Mouse (Mus musculus) hindbrain, embryonic 15.5 days (tissue): ENCODE results near the gene Ap3b2. TPM values are rescaled to one million over a fixed set of nuclear protein-coding genes. Genes with fewer than 3 reads are reported as not detected.
A peak's percentile ranks its signal among the peaks of the same experiment; 100 is the strongest.

Experiments used
- ATAC-seq: fragments of 200-750 bp; cut with Nextera tagmentation; 2 replicates; pipeline ENCODE4 v1.8.0; 2017; ENCODE audit warnings: low read depth, moderate number of reproducible peaks, moderate TSS enrichment; ENCODE audit not compliant: low FRiP score
- H3K27ac ChIP-seq: fragments of 300-500 bp; sonication (generic); replicated peaks from 2 replicates; pipeline ENCODE4 v1.5.1; 2015; ENCODE audit warnings: mild to moderate bottlenecking, inconsistent platforms
- H3K27me3 ChIP-seq: fragments of 300-500 bp; sonication (generic); 2 replicates; pipeline ENCODE4 v1.6.1; 2015; ENCODE audit warnings: control low read depth, inconsistent platforms
- H3K36me3 ChIP-seq: fragments of 300-500 bp; sonication (generic); 2 replicates; pipeline ENCODE4 v1.6.1; 2015; ENCODE audit warnings: control low read depth, inconsistent platforms
- H3K4me1 ChIP-seq: fragments of 300-500 bp; sonication (generic); replicated peaks from 2 replicates; pipeline ENCODE4 v1.6.1; 2015; ENCODE audit warnings: control low read depth, inconsistent platforms
- H3K4me2 ChIP-seq: fragments of 300-500 bp; sonication (generic); 2 replicates; pipeline ENCODE4 v1.6.1; 2015; ENCODE audit warnings: moderate library complexity, mild to moderate bottlenecking, inconsistent platforms
- H3K4me3 ChIP-seq: fragments of 300-500 bp; sonication (generic); 2 replicates; pipeline ENCODE4 v1.5.1; 2015; ENCODE audit warnings: mild to moderate bottlenecking, inconsistent platforms
- H3K9ac ChIP-seq: fragments of 300-500 bp; sonication (generic); 2 replicates; pipeline ENCODE4 v1.6.1; 2015; ENCODE audit warnings: inconsistent platforms
- H3K9me3 ChIP-seq: fragments of 300-500 bp; sonication (generic); 2 replicates; pipeline ENCODE4 v1.6.1; 2016; ENCODE audit warnings: control low read depth, inconsistent platforms
- WGBS: fragments of 180-500 bp; shearing (Covaris S2); methylation state at CpG from one replicate; pipeline ENCODE4 v1.1.7; 2015; 5-methylcytosine and 5-hydroxymethylcytosine counted together
- microRNA counts: library from miRNA; unstranded; fragments of <30 nt; microRNA quantifications from one replicate; lab custom pipeline; 2016
- polyA plus RNA-seq: library from polyadenylated mRNA; unstranded; fragments of >200 nt; fragmentation: Nextera tagmentation; extraction: Ambion mirVana; gene quantifications from 2 replicates; pipeline ENCODE4 v1.2.1, GENCODE M21; 2015

The Ap3b2 gene
- polyA plus RNA-seq, 1 experiment from 2014 or later = 147 TPM

- H3K4me3 ChIP-seq = no peak overlapping the region
- H3K9ac ChIP-seq = no peak overlapping the region
- peaks cover 64% of the 10 kb centered on the region for H3K36me3 ChIP-seq
- ATAC-seq = no peak
- no peaks in the 10 kb centered on the region for H3K9me3 ChIP-seq
- no peak overlapping the region for H3K27ac ChIP-seq
- H3K4me1 ChIP-seq = no peaks in the 10 kb centered on the region
- H3K4me2 ChIP-seq = no peak overlapping the region
- no peaks in the 10 kb centered on the region for H3K27me3 ChIP-seq
- 83% methylated on average over 9 of the region's 9 CpGs for WGBS
Observed at GRCm38 (mm10) chr7:81464906-81465450, 28.7 kb downstream of the Ap3b2 start.

GRCm38 (mm10) chr7:81464116-81464515 lies 29.6 kb downstream of the Ap3b2 start:
- H3K27ac ChIP-seq = no peak overlapping the region
- no peaks in the 10 kb centered on the region for H3K27me3 ChIP-seq
- H3K4me2 ChIP-seq = no peak overlapping the region
- no peaks in the 10 kb centered on the region for H3K4me1 ChIP-seq
- no peaks in the 10 kb centered on the region for H3K9me3 ChIP-seq
- peaks cover 59% of the 10 kb centered on the region for H3K36me3 ChIP-seq
- ATAC-seq = no peak
- 9% methylated on average over 4 of the region's 4 CpGs for WGBS
- H3K4me3 ChIP-seq = no peak overlapping the region
- no peak overlapping the region for H3K9ac ChIP-seq

- 88% methylated on average over 3 of the region's 3 CpGs for WGBS
Observed at GRCm38 (mm10) chr7:81462815-81463214, 30.9 kb downstream of the Ap3b2 start.

GRCm38 (mm10) chr7:81455155-81455651 lies 38.5 kb downstream of the Ap3b2 start, which contains the start of gene Cpeb1:
Gene Cpeb1 (minus strand): TSS chr7:81455465.
- peaks cover 49% of the 10 kb centered on the region for H3K27me3 ChIP-seq
- peak within 1 kb of the TSS; percentile 59 for H3K4me3 ChIP-seq
- H3K36me3 ChIP-seq = peaks cover 3% of the 10 kb centered on the region; the same call in 1 of the 2 replicates
- H3K9ac ChIP-seq = peak within 1 kb of the TSS; percentile 47
- H3K9me3 ChIP-seq = no peaks in the 10 kb centered on the region
- ATAC-seq = peak; percentile 76
- peaks cover 26% of the 10 kb centered on the region for H3K4me1 ChIP-seq
- WGBS = 1% methylated on average over 28 of the region's 28 CpGs
- no peak within 1 kb of the TSS for H3K27ac ChIP-seq
- H3K4me2 ChIP-seq = peak within 1 kb of the TSS; percentile 97

More at GRCm38 (mm10) chr7:81462815-81463214, 30.9 kb downstream of the Ap3b2 start:
- ATAC-seq = no peak; the same call in 1 of the 2 replicates
- Histone ChIP-seq H3K9ac (no peak overlapping the region), H3K27me3 (0 out of 2 replicates have a peak, but pooled peaks cover 3% of the 10 kb centered on the region), H3K4me1 (no peaks in the 10 kb centered on the region), H3K27ac (no peak overlapping the region), H3K36me3 (peaks cover 50% of the 10 kb centered on the region), H3K4me2 (no peak overlapping the region), H3K4me3 (no peak overlapping the region), H3K9me3 (no peaks in the 10 kb centered on the region)

GRCm38 (mm10) chr7:81454331-81455039 lies 39.2 kb downstream of the Ap3b2 start:
- H3K4me3 ChIP-seq = peak overlapping the region; percentile 59
- peak overlapping the region; percentile 97 for H3K4me2 ChIP-seq
- WGBS = 1% methylated on average over 87 of the region's 87 CpGs
- H3K36me3 ChIP-seq = no peaks in the 10 kb centered on the region
- ATAC-seq = peak; percentile 59
- no peaks in the 10 kb centered on the region for H3K9me3 ChIP-seq
- H3K4me1 ChIP-seq = peaks cover 26% of the 10 kb centered on the region
- no peak overlapping the region for H3K27ac ChIP-seq
- H3K9ac ChIP-seq = peak overlapping the region; percentile 47
- peaks cover 49% of the 10 kb centered on the region for H3K27me3 ChIP-seq

- Histone ChIP-seq H3K4me2 (peak overlapping the region; percentile 97), H3K4me1 (peaks cover 26% of the 10 kb centered on the region), H3K9me3 (no peaks in the 10 kb centered on the region), H3K4me3 (peak overlapping the region; percentile 59), H3K9ac (peak overlapping the region; percentile 47), H3K27me3 (peaks cover 49% of the 10 kb centered on the region), H3K36me3 (no peaks in the 10 kb centered on the region), H3K27ac (no peak overlapping the region)
- peak; percentile 61 for ATAC-seq
- WGBS = 4% methylated on average over 78 of the region's 84 CpGs
Observed at GRCm38 (mm10) chr7:81453443-81454274, 40.1 kb downstream of the Ap3b2 start.

GRCm38 (mm10) chr7:81452971-81453441 lies 40.7 kb downstream of the Ap3b2 start:
- peak overlapping the region; percentile 97 for H3K4me2 ChIP-seq
- WGBS = 3% methylated on average over 21 of the region's 21 CpGs
- H3K9ac ChIP-seq = no peak overlapping the region
- no peak overlapping the region for H3K27ac ChIP-seq
- ATAC-seq = peak; percentile 58; the same call in 1 of the 2 replicates
- peak overlapping the region; percentile 59 for H3K4me3 ChIP-seq
- H3K27me3 ChIP-seq = peaks cover 47% of the 10 kb centered on the region
- H3K4me1 ChIP-seq = peaks cover 26% of the 10 kb centered on the region
- no peaks in the 10 kb centered on the region for H3K9me3 ChIP-seq
- H3K36me3 ChIP-seq = no peaks in the 10 kb centered on the region

MicroRNA genes within 50 kb of the gene (microRNA counts, 519-probe panel; counts per million panel counts)
- not detected for microRNA mmu-miR-1839-3p (lab: Ali Mortazavi, UCI)
- 2,945 counts per million, percentile 57 among the panel's probes with 10 or more counts for microRNA mmu-miR-1839-5p (lab: Ali Mortazavi, UCI)

Other genes starting within 250 kb of the Ap3b2 start
- 710 and 778 TPM in 2 replicates for gene Rps17, start 148.7 kb downstream of the Ap3b2 start, polyA plus RNA-seq
- 5.7 and 6.2 TPM in 2 replicates for gene Cpeb1, start 38.5 kb downstream of the Ap3b2 start, polyA plus RNA-seq
- not detected in 2 replicates for gene BC048679, start 4.4 kb upstream of the Ap3b2 start, polyA plus RNA-seq
- 0.12 and 0.29 TPM in 2 replicates for gene Fsd2, start 73.0 kb upstream of the Ap3b2 start, polyA plus RNA-seq
- gene Whamm, start 77.3 kb upstream of the Ap3b2 start, polyA plus RNA-seq = 5.5 and 6.6 TPM in 2 replicates
- 29.6 and 34.4 TPM in 2 replicates for gene Homer2, start 213.6 kb upstream of the Ap3b2 start, polyA plus RNA-seq